Mouse (Mus musculus): ENCODE results near the gene Prkaca.

DNA sequence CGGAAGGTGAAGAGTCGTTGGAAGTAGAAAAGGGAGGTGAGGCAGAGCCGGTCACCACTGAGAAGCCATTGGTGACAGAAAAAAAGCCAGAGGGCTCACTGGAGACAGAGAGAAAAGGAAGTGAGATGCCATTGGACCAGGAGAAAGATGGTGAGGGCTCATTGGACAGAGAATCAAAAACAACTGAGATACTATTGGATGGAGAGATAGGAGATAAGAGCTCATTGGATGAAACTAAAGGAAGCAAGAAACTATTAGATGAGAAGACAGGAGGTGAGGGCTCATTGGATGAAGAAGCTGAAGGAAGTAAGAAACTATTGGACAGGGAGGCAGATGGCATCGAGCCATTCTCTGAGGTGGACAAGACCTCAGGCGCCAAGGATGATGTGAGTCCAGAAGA, 56.5 kb downstream of the Prkaca start:
- TF ChIP-seq CTCF (IDR thresholded peaks at IDR 0.05; ENCODE audit: low read depth) (no peak), EP300 (optimal IDR thresholded peaks at IDR 0.05) (no peak)

Measured in stomach, postnatal 0 days (tissue).